ENCODE assay signal across 8 mouse cellular contexts in the genomic region with DNA sequence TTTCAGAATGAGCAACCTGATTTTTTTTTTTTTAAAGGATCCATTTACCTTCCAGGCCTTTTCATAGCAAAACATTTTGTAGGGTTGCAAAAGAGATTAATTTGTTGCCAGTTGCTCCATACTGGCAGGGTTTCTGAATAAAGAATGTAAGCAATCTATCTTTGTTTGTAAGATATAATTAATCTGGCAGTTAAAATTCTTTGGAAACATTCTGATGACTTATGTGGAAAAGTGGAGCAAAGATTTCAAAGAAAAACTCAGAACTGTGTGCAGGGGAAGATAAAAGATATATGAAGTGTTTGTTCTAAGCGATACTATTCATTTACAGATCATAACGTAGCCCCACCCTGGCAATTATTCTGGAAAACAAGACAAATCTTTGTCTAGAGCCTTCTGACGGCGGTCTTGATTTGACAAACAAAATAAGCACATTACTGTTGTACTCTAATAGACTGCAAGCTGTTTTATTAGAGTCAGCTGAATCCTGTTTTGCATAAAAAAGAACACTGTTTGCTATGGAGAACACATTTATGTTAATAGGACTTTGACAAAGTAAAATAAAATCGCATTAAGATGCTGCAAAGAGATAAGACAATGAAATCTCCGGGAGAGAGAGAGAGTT.
DNase-seq lines count a peak whose midpoint lies in the region; ATAC-seq and TF ChIP-seq lines count a peak whose summit lies in the region.

No protein-coding gene starts in this region.

- TF ChIP-seq EP300 in lung, postnatal 0 days (IDR thresholded peaks at IDR 0.05), result no peak

- ATAC-seq in lung, postnatal 0 days, result peak; percentile 30
- no peak for ATAC-seq in intestine, embryonic 15.5 days
- ATAC-seq in stomach, embryonic 14.5 days (ENCODE audit: insufficient number of reproducible peaks, insufficient read depth, low FRiP score, low read depth), result no peak

- H3K9ac ChIP-seq in lung, postnatal 0 days (replicated peaks; ENCODE audit: low read depth), result no peak overlapping the region
- no peak overlapping the region for H3K9ac ChIP-seq in intestine, embryonic 15.5 days
- H3K9ac ChIP-seq in stomach, embryonic 14.5 days (replicated peaks; ENCODE audit: low read depth, low read length), result no peak overlapping the region

- H3K9me3 ChIP-seq in lung, postnatal 0 days (ENCODE audit: low read length), result no peaks in the 10 kb centered on the region
- H3K9me3 ChIP-seq in intestine, embryonic 15.5 days, result no peaks in the 10 kb centered on the region
- H3K9me3 ChIP-seq in stomach, embryonic 14.5 days (ENCODE audit: control insufficient read depth, low read depth, low read length), result no peaks in the 10 kb centered on the region

- no peaks in the 10 kb centered on the region; the same call in 1 of the 2 replicates for H3K4me1 ChIP-seq in lung, postnatal 0 days (ENCODE audit: insufficient read depth, low read depth, low read length)
- peaks cover 2% of the 10 kb centered on the region; the same call in 1 of the 2 replicates for H3K4me1 ChIP-seq in intestine, embryonic 15.5 days (replicated peaks)
- H3K4me1 ChIP-seq in stomach, embryonic 14.5 days (ENCODE audit: control insufficient read depth, insufficient read depth, low read length), result peaks cover 7% of the 10 kb centered on the region; the same call in 1 of the 2 replicates

- peak overlapping the region; percentile 44 for H3K4me3 ChIP-seq in gastrocnemius, adult 2 months
- H3K4me3 ChIP-seq in lung, postnatal 0 days (ENCODE audit: low read depth, low read length), result no peak overlapping the region
- H3K4me3 ChIP-seq in intestine, embryonic 15.5 days (replicated peaks), result no peak overlapping the region
- no peak overlapping the region for H3K4me3 ChIP-seq in stomach, embryonic 14.5 days (ENCODE audit: low read depth, low read length)

- H3K36me3 ChIP-seq in lung, postnatal 0 days (ENCODE audit: insufficient read depth, low read length), result no peaks in the 10 kb centered on the region
- no peaks in the 10 kb centered on the region for H3K36me3 ChIP-seq in intestine, embryonic 15.5 days
- H3K36me3 ChIP-seq in stomach, embryonic 14.5 days (ENCODE audit: control insufficient read depth, insufficient read depth, low read length), result no peaks in the 10 kb centered on the region

- no peak for TF ChIP-seq CTCF in gastrocnemius, adult 2 months (IDR thresholded peaks at IDR 0.05)
- TF ChIP-seq CTCF in lung, postnatal 0 days (IDR thresholded peaks at IDR 0.05), result no peak

- intact Hi-C loops in gastrocnemius, adult 2 months (cut with DNase I), result loop anchor here (5.0 kb wide), 3 partner anchors 73 to 107 kb away; no protein-coding TSS in a partner anchor

- DNase-seq in gastrocnemius, adult 2 months, result no peak
- no peak for DNase-seq in gastrocnemius, postnatal 4 days (ENCODE audit: low spot score in 2 of 2)
- peak; percentile 77 for DNase-seq in lung, postnatal 0 days (ENCODE audit: low spot score)
- no peak for DNase-seq in lung, postnatal 4 days
- DNase-seq in layer of hippocampus, adult 9-11 months, result no peak
- no peak for DNase-seq in spleen, postnatal 36 days (ENCODE audit: low spot score in 2 of 2)

- H3K27me3 ChIP-seq in lung, postnatal 0 days (replicated peaks; ENCODE audit: insufficient read depth, low read length), result no peaks in the 10 kb centered on the region
- H3K27me3 ChIP-seq in intestine, embryonic 15.5 days (replicated peaks), result no peaks in the 10 kb centered on the region
- H3K27me3 ChIP-seq in stomach, embryonic 14.5 days (ENCODE audit: control insufficient read depth, insufficient read depth, low read length), result no peaks in the 10 kb centered on the region

- 5% methylated on average over 6 of the region's 6 CpGs for WGBS in lung, postnatal 0 days
- WGBS in intestine, embryonic 15.5 days, result 22% methylated on average over 6 of the region's 6 CpGs
- 18% methylated on average over 6 of the region's 6 CpGs for WGBS in stomach, embryonic 14.5 days

- 0 out of 2 replicates have a peak overlapping the region, but pooled peaks have one; percentile 15 for H3K4me2 ChIP-seq in lung, postnatal 0 days (replicated peaks; ENCODE audit: low read depth, low read length)
- peak overlapping the region; percentile 40 for H3K4me2 ChIP-seq in intestine, embryonic 15.5 days (replicated peaks)
- no peak overlapping the region for H3K4me2 ChIP-seq in stomach, embryonic 14.5 days (replicated peaks; ENCODE audit: low read depth, low read length)

- H3K27ac ChIP-seq in gastrocnemius, adult 2 months, result peak overlapping the region; percentile 84
- peak overlapping the region; percentile 52 for H3K27ac ChIP-seq in lung, postnatal 0 days (ENCODE audit: low read length)
- peak overlapping the region; percentile 67 for H3K27ac ChIP-seq in intestine, embryonic 15.5 days
- H3K27ac ChIP-seq in stomach, embryonic 14.5 days (ENCODE audit: low read length), result peak overlapping the region; percentile 58; the same call in 1 of the 2 replicates
